Mouse (Mus musculus) ES-Bruce4 (cell line): ENCODE measurements at regions not wholly inside any gene's neighbourhood (a gene's known extent, or its start where the extent isn't known, plus 50 kb on each side); places are given as distances from the start of the nearest gene placed in this dataset.

Experiments
- CTCF ChIP-seq: IDR thresholded peaks from one replicate; pipeline ENCODE4 v1.8.1; 2011; ENCODE audit warnings: low read depth, low read length
- EP300 ChIP-seq: IDR thresholded peaks from 2 replicates; pipeline ENCODE4 v1.6.1; 2011; ENCODE audit warnings: low read depth, low read length; ENCODE audit not compliant: insufficient read depth
- POLR2A ChIP-seq: IDR thresholded peaks from one replicate; pipeline ENCODE4 v1.8.1; 2011; ENCODE audit warnings: low read length; ENCODE audit not compliant: insufficient read depth

DNA sequence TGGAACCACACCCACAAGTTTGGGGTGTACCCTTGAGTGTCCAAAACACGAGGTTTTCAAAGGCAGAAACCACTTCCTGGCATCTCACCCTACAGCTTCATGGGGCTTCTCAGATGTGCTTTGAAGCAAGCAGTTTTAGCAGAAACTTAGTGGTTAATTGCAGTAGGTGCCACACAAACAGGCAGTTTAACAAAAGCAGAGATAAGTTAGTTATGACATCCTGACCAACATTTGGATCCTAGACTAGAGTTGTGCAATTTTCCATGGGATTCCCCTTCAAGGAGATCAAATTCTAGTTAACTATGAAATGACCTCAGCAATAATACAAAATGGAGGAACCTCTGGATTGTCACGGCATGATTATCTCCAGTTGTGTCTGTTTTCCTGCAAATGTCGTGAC is 207.2 kb upstream of the Atp10a start:
- TF ChIP-seq POLR2A = no peak
- TF ChIP-seq CTCF = no peak
- no peak for TF ChIP-seq EP300
